Mouse (Mus musculus) C2C12 (cell line): Measurements from ENCODE around the gene Apol9b. TPM values are rescaled to one million over a fixed set of nuclear protein-coding genes. Genes with fewer than 3 reads are reported as not detected.

Source experiments
- H3K27me3 ChIP-seq: one replicate; pipeline ENCODE4 v1.6.1; 2011; ENCODE audit not compliant: control insufficient read depth, insufficient read depth, insufficient read length
- H3K36me3 ChIP-seq: one replicate; pipeline ENCODE4 v1.6.1; 2011; ENCODE audit not compliant: control insufficient read depth, insufficient read depth
- H3K4me3 ChIP-seq: one replicate; pipeline ENCODE4 v1.5.1; 2011; ENCODE audit warnings: mild to moderate bottlenecking, control low read depth; ENCODE audit not compliant: poor library complexity, insufficient read depth, severe bottlenecking
- H3K79me2 ChIP-seq: one replicate; pipeline ENCODE4 v1.6.1; 2011; ENCODE audit not compliant: control insufficient read depth, insufficient read depth
- H3K79me3 ChIP-seq: one replicate; pipeline ENCODE4 v1.6.1; 2011; ENCODE audit warnings: low read depth, control low read depth
- H3ac ChIP-seq: one replicate; pipeline ENCODE3; 2011; ENCODE audit warnings: low read depth; ENCODE audit not compliant: control insufficient read depth, insufficient read length
- CEBPB ChIP-seq: IDR thresholded peaks from one replicate; pipeline ENCODE4 v1.6.1; 2011; ENCODE audit warnings: low read depth, mild to moderate bottlenecking, control low read depth, moderate library complexity
- CTCF ChIP-seq: IDR thresholded peaks from one replicate; pipeline ENCODE4 v1.5.1; 2011; ENCODE audit not compliant: control insufficient read depth, insufficient read depth, insufficient read length
- FOSL1 ChIP-seq: IDR thresholded peaks from one replicate; pipeline ENCODE4 v1.8.0; 2011; ENCODE audit warnings: mild to moderate bottlenecking, low read length; ENCODE audit not compliant: poor library complexity, insufficient read depth, severe bottlenecking
- MAX ChIP-seq: IDR thresholded peaks from one replicate; pipeline ENCODE4 v1.6.1; 2011; ENCODE audit warnings: mild to moderate bottlenecking, control low read depth
- MYOD1 ChIP-seq: IDR thresholded peaks from one replicate; pipeline ENCODE4 v1.6.1; 2011; ENCODE audit warnings: low read depth; ENCODE audit not compliant: control insufficient read depth, insufficient read length
- MYOG ChIP-seq: IDR thresholded peaks from one replicate; pipeline ENCODE4 v1.6.1; 2011; ENCODE audit not compliant: control insufficient read depth, insufficient read length; ENCODE audit errors: extremely low read depth
- USF1 ChIP-seq: IDR thresholded peaks from one replicate; pipeline ENCODE4 v1.6.1; 2011; ENCODE audit warnings: low read depth, mild to moderate bottlenecking, control low read depth, moderate library complexity
- polyA plus RNA-seq: library from polyadenylated mRNA; unstranded; fragments of >200 nt; fragmentation: generic; extraction: Trizol; gene quantifications from one replicate; pipeline ENCODE4 v1.2.1, GENCODE M21; 2012; ENCODE audit warnings: missing spikeins

The Apol9b gene
- polyA plus RNA-seq, 1 experiment = 49.1 TPM

DNA sequence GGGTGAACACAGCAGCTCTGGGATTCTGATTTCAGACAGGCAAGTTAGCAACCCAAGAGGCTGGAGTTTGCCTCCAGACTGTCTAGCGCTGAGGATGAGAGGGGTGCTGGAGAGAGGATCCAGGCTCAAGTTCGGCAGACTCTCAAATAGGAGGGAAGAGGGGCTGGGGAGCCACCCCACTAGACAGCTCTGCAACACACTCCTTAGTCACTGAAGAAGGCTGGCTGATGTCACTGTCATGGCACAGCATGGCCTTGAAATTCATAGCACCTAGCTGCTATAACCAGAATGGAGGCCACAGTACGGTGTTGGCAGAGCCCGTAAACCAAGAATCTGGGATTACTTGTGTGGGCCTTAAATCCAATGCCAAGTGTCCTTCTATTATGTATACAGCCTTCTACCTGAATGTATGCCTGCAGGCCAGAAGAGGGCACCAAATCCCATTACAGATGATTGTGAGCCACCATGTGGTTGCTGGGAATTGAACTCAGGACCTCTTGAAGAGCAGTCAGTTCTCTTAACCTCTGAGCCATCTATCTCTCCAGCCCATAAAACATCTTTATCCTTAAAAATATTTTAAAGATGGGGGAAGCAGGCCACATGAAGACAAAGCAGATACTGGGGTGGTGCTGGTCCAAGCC lies 28.9 kb downstream of the Apol9b start:
- H3K36me3 ChIP-seq = peaks cover 37% of the 10 kb centered on the region
- TF ChIP-seq MAX (no peak), FOSL1 (no peak), CEBPB (no peak), CTCF (no peak), MYOD1 (no peak), USF1 (no peak), MYOG (no peak)
- no peak overlapping the region for H3K4me3 ChIP-seq
- H3K79me2 ChIP-seq = no peaks in the 10 kb centered on the region
- no peaks in the 10 kb centered on the region for H3K79me3 ChIP-seq
- no peak overlapping the region for H3ac ChIP-seq
- H3K27me3 ChIP-seq = no peaks in the 10 kb centered on the region

DNA sequence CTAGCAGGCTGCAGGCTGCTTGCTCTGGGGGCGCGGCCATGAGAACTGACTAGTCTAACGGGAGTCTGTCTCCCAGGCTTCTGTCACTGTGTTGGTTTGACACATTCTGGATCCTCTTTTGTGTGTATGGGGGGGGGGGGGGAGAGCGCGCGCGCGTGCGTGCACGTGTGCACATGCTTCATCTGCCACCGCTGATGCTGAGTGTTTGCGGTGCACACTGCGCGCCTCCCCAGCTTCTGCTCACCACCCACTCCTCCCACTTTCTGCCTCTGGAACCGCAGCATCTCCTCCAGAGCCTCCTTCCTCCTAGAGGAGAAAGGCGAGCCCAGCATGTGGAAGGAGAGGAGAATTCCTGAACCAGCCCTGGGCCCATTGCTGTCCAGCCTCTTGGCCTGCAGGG lies 31.2 kb downstream of the Apol9b start:
- Histone ChIP-seq H3K27me3 (no peaks in the 10 kb centered on the region), H3ac (no peak overlapping the region), H3K4me3 (no peak overlapping the region), H3K36me3 (peaks cover 61% of the 10 kb centered on the region), H3K79me2 (peaks cover under 1% of the 10 kb centered on the region), H3K79me3 (no peaks in the 10 kb centered on the region)
- TF ChIP-seq MYOG (no peak), FOSL1 (no peak)

DNA sequence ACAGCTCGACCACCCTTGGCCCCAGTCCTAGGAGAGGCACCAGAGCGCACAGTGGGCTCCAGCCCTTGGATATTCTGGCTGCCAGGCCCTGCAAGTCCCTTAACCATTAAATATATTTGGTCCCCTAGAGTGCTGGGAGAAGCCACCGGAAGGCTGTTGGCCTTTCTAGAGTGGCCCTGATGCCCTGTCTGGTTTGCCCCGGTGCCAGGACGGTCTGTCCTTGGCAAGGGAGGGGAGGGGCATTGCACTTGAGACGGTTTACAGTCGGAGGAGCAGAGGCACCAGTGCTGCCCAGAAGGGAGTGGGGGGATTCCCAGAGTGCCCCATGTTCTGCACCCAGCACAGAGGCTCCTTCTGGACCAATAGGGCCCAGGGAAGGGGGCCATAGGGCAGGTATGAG lies 32.2 kb downstream of the Apol9b start:
- Histone ChIP-seq H3K79me3 (no peaks in the 10 kb centered on the region), H3K79me2 (peaks cover 11% of the 10 kb centered on the region), H3K4me3 (no peak overlapping the region), H3K27me3 (no peaks in the 10 kb centered on the region), H3K36me3 (peaks cover 71% of the 10 kb centered on the region), H3ac (no peak overlapping the region)
- no peak for TF ChIP-seq CTCF
- no peak for TF ChIP-seq FOSL1
- TF ChIP-seq MAX = no peak
- TF ChIP-seq CEBPB = no peak
- no peak for TF ChIP-seq MYOG
- no peak for TF ChIP-seq USF1
- no peak for TF ChIP-seq MYOD1

DNA sequence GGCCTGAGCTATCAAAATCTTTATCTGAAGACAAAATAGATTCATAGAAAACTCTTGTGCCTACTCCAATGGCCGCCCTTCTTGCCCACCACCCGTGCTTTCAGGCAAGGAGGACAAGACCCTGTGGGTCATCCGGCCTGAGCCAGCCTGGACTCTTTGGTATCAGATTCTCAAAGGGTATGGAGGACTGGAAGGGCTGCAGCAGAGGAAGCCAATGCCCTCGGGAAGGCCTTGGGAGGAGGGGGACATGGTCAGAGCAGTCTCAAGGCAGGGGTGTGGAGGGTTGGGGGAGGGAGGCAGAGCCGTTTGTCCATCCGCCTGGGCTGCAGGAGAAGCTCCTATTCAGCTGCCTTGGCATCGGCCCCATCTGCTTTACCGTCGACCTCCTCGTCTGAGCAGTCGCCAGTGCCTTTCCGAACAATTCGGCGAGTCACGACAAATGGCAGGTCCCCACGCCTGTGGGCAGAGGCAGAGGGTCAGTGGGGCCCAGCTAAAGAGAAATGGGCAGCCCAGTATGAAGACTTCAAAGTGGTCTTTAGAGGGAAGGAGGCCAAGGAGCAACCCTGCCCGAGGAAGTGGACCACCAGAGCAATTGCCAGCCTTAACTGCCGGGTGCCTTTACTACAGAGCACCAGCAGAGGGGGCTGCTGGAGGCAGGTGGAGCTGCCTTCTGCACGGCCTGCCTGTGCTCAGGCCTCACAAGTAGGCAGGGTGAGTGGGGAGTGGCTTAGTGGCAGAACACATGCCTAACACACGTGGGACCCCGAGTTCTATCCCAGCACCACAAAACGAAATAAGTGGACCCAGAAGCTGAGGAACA lies 32.9 kb downstream of the Apol9b start:
- Histone ChIP-seq H3K4me3 (no peak overlapping the region), H3K79me3 (no peaks in the 10 kb centered on the region), H3K27me3 (no peaks in the 10 kb centered on the region), H3K36me3 (peaks cover 78% of the 10 kb centered on the region), H3ac (no peak overlapping the region), H3K79me2 (peaks cover 18% of the 10 kb centered on the region)
- TF ChIP-seq MYOD1 = no peak
- peak; percentile 66 for TF ChIP-seq CTCF

DNA sequence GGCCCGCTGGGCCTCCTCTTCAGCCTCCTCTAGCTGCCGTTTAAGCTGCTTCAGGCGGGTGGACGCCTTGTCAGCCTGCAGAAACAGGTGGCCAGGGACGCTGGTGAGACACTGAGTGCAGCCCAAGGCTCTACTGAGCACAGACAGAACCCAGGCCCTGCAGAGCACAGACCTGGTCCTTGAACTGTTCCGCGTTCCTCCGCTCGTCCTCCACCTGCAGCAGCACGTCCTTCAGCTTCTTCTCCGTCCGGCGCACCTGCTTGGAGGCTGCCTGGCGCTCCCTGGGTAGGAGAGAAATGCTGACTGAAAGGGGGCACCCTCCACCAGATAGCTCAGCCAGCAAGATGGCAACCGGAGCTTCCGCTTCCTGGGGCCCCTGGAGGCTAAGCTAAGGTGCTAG lies 34.2 kb downstream of the Apol9b start:
- Histone ChIP-seq H3K27me3 (no peaks in the 10 kb centered on the region), H3K79me3 (peaks cover 2% of the 10 kb centered on the region), H3K79me2 (peaks cover 28% of the 10 kb centered on the region), H3ac (no peak overlapping the region), H3K4me3 (no peak overlapping the region), H3K36me3 (peaks cover 91% of the 10 kb centered on the region)
- no peak for TF ChIP-seq MYOG

DNA sequence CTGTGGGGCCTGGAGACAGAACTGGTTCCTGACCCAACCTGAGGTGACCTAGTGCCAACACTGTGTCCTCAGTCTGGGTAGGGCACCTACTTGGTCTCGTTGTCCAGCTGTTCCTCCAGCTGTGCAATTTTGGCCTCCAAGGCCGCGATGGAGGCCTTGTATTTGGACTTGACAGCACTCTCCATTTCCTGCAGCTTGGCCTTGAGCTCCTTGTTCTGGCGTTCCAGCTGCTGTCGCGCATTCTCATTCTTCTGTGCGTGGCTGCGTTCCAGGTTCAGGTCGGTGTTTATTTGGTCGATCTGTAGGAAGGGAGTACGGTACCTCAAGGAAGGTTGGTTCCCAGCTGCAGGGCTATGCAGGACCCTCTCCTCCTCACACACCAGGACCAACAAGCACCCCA lies 34.9 kb downstream of the Apol9b start:
- H3K79me3 ChIP-seq = peaks cover 2% of the 10 kb centered on the region
- H3K4me3 ChIP-seq = no peak overlapping the region
- H3K27me3 ChIP-seq = no peaks in the 10 kb centered on the region
- peak; percentile 2 for TF ChIP-seq MYOD1
- no peak for TF ChIP-seq MYOG
- no peak for TF ChIP-seq FOSL1
- TF ChIP-seq CEBPB = no peak
- H3ac ChIP-seq = no peak overlapping the region
- H3K79me2 ChIP-seq = peaks cover 31% of the 10 kb centered on the region
- peaks cover 97% of the 10 kb centered on the region for H3K36me3 ChIP-seq
